Mouse (Mus musculus): ENCODE measurements around the gene Dpm3. TPM values are rescaled to one million over a fixed set of nuclear protein-coding genes. Genes with fewer than 3 reads are reported as not detected.

Dpm3 gene
- polyA plus RNA-seq, 1 experiment, result 228 TPM

DNA sequence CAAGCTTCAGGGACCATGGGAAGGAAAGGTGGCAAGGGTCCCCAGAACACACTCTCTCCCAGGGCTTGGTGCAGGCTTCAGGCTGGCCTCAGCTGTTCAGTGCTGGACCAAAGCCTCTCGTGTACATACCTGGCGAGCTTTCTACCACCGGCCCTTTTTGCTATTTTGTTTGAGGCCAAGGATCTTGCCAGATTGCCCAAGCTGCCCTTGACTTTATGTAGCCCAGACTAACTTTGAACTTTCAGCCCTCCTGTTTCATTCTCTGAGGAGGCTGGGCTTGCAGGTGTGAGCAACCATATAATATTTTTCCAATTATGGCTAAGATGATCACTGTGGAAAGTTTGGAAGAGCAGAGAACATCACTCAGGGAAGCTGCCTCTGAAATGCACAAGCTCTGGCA lies 25.1 kb downstream of the Dpm3 start:
- no peaks in the 10 kb centered on the region for H3K36me3 ChIP-seq (ENCODE audit: control insufficient read depth, insufficient read depth)
- H3K27me3 ChIP-seq (ENCODE audit: control insufficient read depth, insufficient read depth, insufficient read length), result peaks cover 5% of the 10 kb centered on the region
- H3K79me3 ChIP-seq (ENCODE audit: low read depth), result no peaks in the 10 kb centered on the region
- H3ac ChIP-seq (ENCODE audit: control insufficient read depth, insufficient read length, low read depth), result no peak overlapping the region
- TF ChIP-seq USF1 (IDR thresholded peaks at IDR 0.05; ENCODE audit: low read depth), result no peak
- TF ChIP-seq MYOD1 (IDR thresholded peaks at IDR 0.05; ENCODE audit: control insufficient read depth, insufficient read length, low read depth), result no peak
- no peak overlapping the region for H3K4me3 ChIP-seq (ENCODE audit: insufficient read depth, poor library complexity, severe bottlenecking)
- peaks cover under 1% of the 10 kb centered on the region for H3K79me2 ChIP-seq (ENCODE audit: control insufficient read depth, insufficient read depth)

GRCm38 (mm10) chr3:89285526-89285925 lies 26.4 kb downstream of the Dpm3 start:
- Histone ChIP-seq H3K36me3 (ENCODE audit: control insufficient read depth, insufficient read depth) (no peaks in the 10 kb centered on the region), H3K79me3 (ENCODE audit: low read depth) (no peaks in the 10 kb centered on the region), H3ac (ENCODE audit: control insufficient read depth, insufficient read length, low read depth) (no peak overlapping the region), H3K27me3 (ENCODE audit: control insufficient read depth, insufficient read depth, insufficient read length) (peaks cover 5% of the 10 kb centered on the region), H3K79me2 (ENCODE audit: control insufficient read depth, insufficient read depth) (no peaks in the 10 kb centered on the region), H3K4me3 (ENCODE audit: insufficient read depth, poor library complexity, severe bottlenecking) (no peak overlapping the region)
- no peak for TF ChIP-seq MYOD1 (IDR thresholded peaks at IDR 0.05; ENCODE audit: control insufficient read depth, insufficient read length, low read depth)
- TF ChIP-seq MAX (IDR thresholded peaks at IDR 0.05), result no peak
- no peak for TF ChIP-seq FOSL1 (IDR thresholded peaks at IDR 0.05; ENCODE audit: insufficient read depth, low read length, poor library complexity, severe bottlenecking)
- no peak for TF ChIP-seq USF1 (IDR thresholded peaks at IDR 0.05; ENCODE audit: low read depth)
- TF ChIP-seq CTCF (IDR thresholded peaks at IDR 0.05; ENCODE audit: control insufficient read depth, insufficient read depth, insufficient read length), result no peak
- no peak for TF ChIP-seq MYOG (IDR thresholded peaks at IDR 0.05; ENCODE audit: control insufficient read depth, extremely low read depth, insufficient read length)
- TF ChIP-seq CEBPB (IDR thresholded peaks at IDR 0.05; ENCODE audit: low read depth), result no peak

GRCm38 (mm10) chr3:89287286-89287685 lies 28.1 kb downstream of the Dpm3 start:
- Histone ChIP-seq H3K27me3 (ENCODE audit: control insufficient read depth, insufficient read depth, insufficient read length) (peaks cover 5% of the 10 kb centered on the region), H3K4me3 (ENCODE audit: insufficient read depth, poor library complexity, severe bottlenecking) (no peak overlapping the region), H3ac (ENCODE audit: control insufficient read depth, insufficient read length, low read depth) (no peak overlapping the region), H3K79me2 (ENCODE audit: control insufficient read depth, insufficient read depth) (no peaks in the 10 kb centered on the region), H3K79me3 (ENCODE audit: low read depth) (no peaks in the 10 kb centered on the region), H3K36me3 (ENCODE audit: control insufficient read depth, insufficient read depth) (no peaks in the 10 kb centered on the region)
- TF ChIP-seq MYOD1 (IDR thresholded peaks at IDR 0.05; ENCODE audit: control insufficient read depth, insufficient read length, low read depth), result no peak

DNA sequence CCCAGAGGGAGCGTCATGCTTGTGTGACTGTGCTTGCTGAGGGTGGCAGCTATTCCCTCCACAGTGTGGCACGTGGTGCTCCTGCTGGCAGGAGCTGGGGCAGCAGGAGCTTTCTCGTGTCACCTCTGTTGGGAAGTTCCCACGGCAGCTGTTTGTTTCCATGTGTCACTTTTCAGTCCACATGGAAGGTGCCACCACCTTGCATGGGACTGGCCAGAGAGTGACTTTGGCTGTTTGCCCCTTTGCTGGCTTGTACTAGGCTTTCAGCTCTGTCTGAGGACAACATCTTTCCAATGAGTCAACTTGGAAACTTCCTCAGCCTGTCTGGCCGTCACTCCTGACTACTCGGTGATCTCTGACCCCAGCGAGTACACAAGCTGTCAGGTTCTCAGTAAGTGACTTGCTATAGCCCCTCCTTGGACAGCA lies 29.4 kb downstream of the Dpm3 start:
- Histone ChIP-seq H3K79me2 (ENCODE audit: control insufficient read depth, insufficient read depth) (no peaks in the 10 kb centered on the region), H3ac (ENCODE audit: control insufficient read depth, insufficient read length, low read depth) (no peak overlapping the region), H3K27me3 (ENCODE audit: control insufficient read depth, insufficient read depth, insufficient read length) (peaks cover 5% of the 10 kb centered on the region), H3K4me3 (ENCODE audit: insufficient read depth, poor library complexity, severe bottlenecking) (no peak overlapping the region), H3K36me3 (ENCODE audit: control insufficient read depth, insufficient read depth) (no peaks in the 10 kb centered on the region), H3K79me3 (ENCODE audit: low read depth) (no peaks in the 10 kb centered on the region)
- TF ChIP-seq FOSL1 (IDR thresholded peaks at IDR 0.05; ENCODE audit: insufficient read depth, low read length, poor library complexity, severe bottlenecking), result no peak
- peak; percentile 38 for TF ChIP-seq MAX (IDR thresholded peaks at IDR 0.05)

DNA sequence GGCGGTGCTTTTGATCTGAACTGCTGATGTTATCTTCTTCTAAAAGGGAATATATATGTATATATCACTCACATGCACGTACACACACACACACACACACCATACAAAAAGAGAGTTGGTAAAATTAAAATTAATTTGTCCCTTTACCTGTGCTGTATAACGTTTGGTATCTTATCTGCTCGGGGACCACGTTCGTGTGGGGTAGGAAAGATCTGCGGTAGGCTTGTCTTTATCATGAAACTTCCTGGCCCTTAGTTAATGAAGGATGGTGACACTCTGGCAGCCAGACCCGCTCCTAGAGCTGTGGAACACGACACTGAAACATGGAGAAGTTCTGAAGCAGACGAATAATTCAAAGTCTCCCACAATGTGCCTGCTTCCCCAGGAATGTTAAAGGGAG lies 32.7 kb downstream of the Dpm3 start:
- Histone ChIP-seq H3K36me3 (ENCODE audit: control insufficient read depth, insufficient read depth) (no peaks in the 10 kb centered on the region), H3K79me2 (ENCODE audit: control insufficient read depth, insufficient read depth) (no peaks in the 10 kb centered on the region), H3K4me3 (ENCODE audit: insufficient read depth, poor library complexity, severe bottlenecking) (no peak overlapping the region), H3ac (ENCODE audit: control insufficient read depth, insufficient read length, low read depth) (no peak overlapping the region), H3K27me3 (ENCODE audit: control insufficient read depth, insufficient read depth, insufficient read length) (no peaks in the 10 kb centered on the region), H3K79me3 (ENCODE audit: low read depth) (no peaks in the 10 kb centered on the region)
- TF ChIP-seq CTCF (IDR thresholded peaks at IDR 0.05; ENCODE audit: control insufficient read depth, insufficient read depth, insufficient read length) (no peak), CEBPB (IDR thresholded peaks at IDR 0.05; ENCODE audit: low read depth) (no peak)

DNA sequence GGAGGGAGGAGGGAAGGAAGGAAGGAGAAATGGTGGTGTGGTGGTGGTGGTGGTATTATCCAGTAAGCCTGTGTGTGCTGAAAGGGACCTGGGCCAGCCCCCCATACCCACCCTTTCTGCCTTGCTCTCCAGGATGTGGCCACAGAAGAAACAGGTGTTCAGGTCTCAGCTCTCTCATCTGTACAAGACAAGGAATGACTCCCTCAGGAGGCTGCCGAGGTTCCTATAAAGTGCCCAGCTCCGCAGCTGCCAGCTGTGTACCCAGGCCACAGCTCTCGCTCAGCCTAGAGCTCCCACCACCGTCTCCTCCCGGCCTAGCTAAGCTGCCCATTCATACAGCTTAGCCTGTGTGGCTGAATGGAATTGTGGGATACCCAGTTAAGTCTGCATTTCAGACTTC lies 33.1 kb downstream of the Dpm3 start:
- TF ChIP-seq MYOG (IDR thresholded peaks at IDR 0.05; ENCODE audit: control insufficient read depth, extremely low read depth, insufficient read length) (no peak), MAX (IDR thresholded peaks at IDR 0.05) (no peak), MYOD1 (IDR thresholded peaks at IDR 0.05; ENCODE audit: control insufficient read depth, insufficient read length, low read depth) (no peak), FOSL1 (IDR thresholded peaks at IDR 0.05; ENCODE audit: insufficient read depth, low read length, poor library complexity, severe bottlenecking) (no peak), USF1 (IDR thresholded peaks at IDR 0.05; ENCODE audit: low read depth) (no peak), CEBPB (IDR thresholded peaks at IDR 0.05; ENCODE audit: low read depth) (no peak), CTCF (IDR thresholded peaks at IDR 0.05; ENCODE audit: control insufficient read depth, insufficient read depth, insufficient read length) (no peak)
- Histone ChIP-seq H3ac (ENCODE audit: control insufficient read depth, insufficient read length, low read depth) (no peak overlapping the region), H3K36me3 (ENCODE audit: control insufficient read depth, insufficient read depth) (no peaks in the 10 kb centered on the region), H3K79me3 (ENCODE audit: low read depth) (no peaks in the 10 kb centered on the region), H3K27me3 (ENCODE audit: control insufficient read depth, insufficient read depth, insufficient read length) (no peaks in the 10 kb centered on the region), H3K4me3 (ENCODE audit: insufficient read depth, poor library complexity, severe bottlenecking) (no peak overlapping the region), H3K79me2 (ENCODE audit: control insufficient read depth, insufficient read depth) (no peaks in the 10 kb centered on the region)
